Mouse (Mus musculus): ENCODE measurements around the gene Urb2.

DNA sequence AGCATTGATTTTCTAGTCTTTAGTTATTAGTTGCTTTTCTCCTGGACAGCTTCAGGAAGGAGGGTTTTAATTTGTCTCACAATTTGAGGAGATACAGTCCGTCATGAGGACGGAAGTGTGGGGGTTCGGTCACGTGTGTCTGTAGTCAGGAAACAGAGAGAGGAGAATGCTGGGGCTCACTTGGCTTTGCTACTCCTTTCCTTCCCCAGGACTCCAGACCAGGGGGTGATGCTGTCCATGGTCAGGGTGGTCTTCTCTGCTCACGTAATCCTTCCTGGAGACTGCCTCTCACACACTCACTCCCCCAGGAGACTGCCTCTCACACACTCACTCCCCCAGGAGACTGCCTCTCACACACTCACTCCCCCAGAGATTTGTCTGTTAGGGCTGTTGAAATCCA lies 23.1 kb downstream of the Urb2 start:
- TF ChIP-seq GABPA (IDR thresholded peaks at IDR 0.05; ENCODE audit: insufficient replicate concordance, low read depth, low read length) (no peak), POLR2A (IDR thresholded peaks at IDR 0.05; ENCODE audit: low read depth, low read length) (no peak), ZC3H11A (IDR thresholded peaks at IDR 0.05; ENCODE audit: low read depth, low read length) (no peak), CTCF (conservative IDR thresholded peaks at IDR 0.05 in 1 of 2, IDR thresholded peaks at IDR 0.05 in 1 of 2; ENCODE audit: low read depth in 2 of 2, low read length in 2 of 2) (no peak), MAX (IDR thresholded peaks at IDR 0.05; ENCODE audit: low read length) (no peak), ZNF384 (IDR thresholded peaks at IDR 0.05; ENCODE audit: low read depth, low read length) (no peak), HCFC1 (IDR thresholded peaks at IDR 0.05; ENCODE audit: low read depth, low read length) (no peak), EP300 (IDR thresholded peaks at IDR 0.05; ENCODE audit: low read length) (no peak), SIN3A (IDR thresholded peaks at IDR 0.05; ENCODE audit: low read length) (no peak)
